Comparison of ENCODE assay signal across 20 mouse cellular contexts in the genomic region with DNA sequence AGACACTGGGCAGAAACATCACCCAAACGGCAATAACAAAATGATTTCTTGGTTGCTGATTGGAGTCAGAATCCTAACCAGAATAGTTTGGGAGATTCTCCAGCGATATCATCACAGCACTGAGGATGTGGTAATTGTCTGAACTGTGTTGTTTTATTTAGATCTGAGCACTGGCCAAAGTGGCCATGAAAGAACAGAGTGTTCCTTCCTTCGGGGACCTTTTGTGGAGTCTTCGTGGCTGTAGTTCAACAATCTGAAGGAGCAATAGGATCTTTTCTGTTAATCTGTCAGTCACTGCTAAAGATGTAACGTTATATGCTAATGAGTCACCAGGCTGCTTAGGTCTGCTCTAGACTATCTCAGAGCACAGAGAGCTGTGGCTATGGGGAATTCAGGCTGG.
A peak's percentile ranks its signal among the peaks of the same experiment; 100 is the strongest.
DNase-seq lines count a peak whose midpoint lies in the region; ATAC-seq and TF ChIP-seq lines count a peak whose summit lies in the region.
"Had no signal": no experiment of that assay in that cellular context is flagged by ENCODE, and none has a peak within 500 bp of the region (broad histone marks: within the 10 kb centered on the region; RNA-seq: fewer than 3 reads in every experiment).

No protein-coding gene starts in this region.

- ATAC-seq in forebrain, embryonic 14.5 days: no peak
- ATAC-seq in forebrain, embryonic 11.5 days (replicated peaks; ENCODE audit: low FRiP score): no peak
- ATAC-seq in hindbrain, postnatal 0 days: peak; percentile 68; the same call in 1 of the 2 replicates
- no peak for ATAC-seq in hindbrain, embryonic 16.5 days
- ATAC-seq: intestine, embryonic 15.5 days had no signal

- H3K4me3 ChIP-seq in forebrain, embryonic 14.5 days (ENCODE audit: low read depth, low read length): no peak overlapping the region
- H3K4me3 ChIP-seq in forebrain, embryonic 11.5 days (ENCODE audit: low read depth, low read length): no peak overlapping the region
- H3K4me3 ChIP-seq in hindbrain, postnatal 0 days (ENCODE audit: low read length): no peak overlapping the region
- H3K4me3 ChIP-seq in hindbrain, embryonic 16.5 days (ENCODE audit: low read length): no peak overlapping the region
- H3K4me3 ChIP-seq: heart, embryonic 10.5 days; hindbrain, embryonic 12.5 days; intestine, embryonic 15.5 days had no signal

- H3K9me3 ChIP-seq in forebrain, embryonic 14.5 days (replicated peaks; ENCODE audit: control insufficient read depth, low read length): no peaks in the 10 kb centered on the region
- no peaks in the 10 kb centered on the region for H3K9me3 ChIP-seq in forebrain, embryonic 11.5 days (ENCODE audit: control insufficient read depth, low read length)
- H3K9me3 ChIP-seq in hindbrain, postnatal 0 days (ENCODE audit: low read length): no peaks in the 10 kb centered on the region
- no peaks in the 10 kb centered on the region for H3K9me3 ChIP-seq in hindbrain, embryonic 16.5 days (ENCODE audit: control insufficient read depth, low read length)
- H3K9me3 ChIP-seq: heart, embryonic 10.5 days; hindbrain, embryonic 12.5 days; intestine, embryonic 15.5 days had no signal

- H3K36me3 ChIP-seq in forebrain, embryonic 14.5 days (ENCODE audit: control insufficient read depth, insufficient read depth, low read length): no peaks in the 10 kb centered on the region
- H3K36me3 ChIP-seq in forebrain, embryonic 11.5 days (ENCODE audit: control insufficient read depth, insufficient read depth, low read length): no peaks in the 10 kb centered on the region
- no peaks in the 10 kb centered on the region for H3K36me3 ChIP-seq in hindbrain, postnatal 0 days (ENCODE audit: insufficient read depth, low read length)
- H3K36me3 ChIP-seq in hindbrain, embryonic 16.5 days (ENCODE audit: control insufficient read depth, insufficient read depth, low read length): no peaks in the 10 kb centered on the region
- H3K36me3 ChIP-seq: heart, embryonic 10.5 days; hindbrain, embryonic 12.5 days; intestine, embryonic 15.5 days had no signal

- peaks cover 3% of the 10 kb centered on the region; the same call in 1 of the 2 replicates for H3K4me1 ChIP-seq in forebrain, embryonic 14.5 days (ENCODE audit: control insufficient read depth, insufficient read depth, low read length)
- H3K4me1 ChIP-seq in forebrain, embryonic 11.5 days (replicated peaks; ENCODE audit: control insufficient read depth, insufficient read depth, low read length): no peaks in the 10 kb centered on the region
- H3K4me1 ChIP-seq in hindbrain, postnatal 0 days (ENCODE audit: insufficient read depth, low read length): no peaks in the 10 kb centered on the region
- peaks cover 2% of the 10 kb centered on the region; the same call in 1 of the 2 replicates for H3K4me1 ChIP-seq in hindbrain, embryonic 16.5 days (ENCODE audit: control insufficient read depth, insufficient read depth, low read depth, low read length)
- H3K4me1 ChIP-seq: heart, embryonic 10.5 days; hindbrain, embryonic 12.5 days; intestine, embryonic 15.5 days had no signal

- H3K27ac ChIP-seq in forebrain, embryonic 14.5 days (ENCODE audit: low read depth, low read length): no peak overlapping the region
- H3K27ac ChIP-seq in forebrain, embryonic 11.5 days (ENCODE audit: low read depth, low read length): no peak overlapping the region
- no peak overlapping the region for H3K27ac ChIP-seq in hindbrain, postnatal 0 days
- H3K27ac ChIP-seq in hindbrain, embryonic 16.5 days (ENCODE audit: low read depth, low read length): no peak overlapping the region
- H3K27ac ChIP-seq: heart, embryonic 10.5 days; hindbrain, embryonic 12.5 days; intestine, embryonic 15.5 days had no signal

- H3K27me3 ChIP-seq in forebrain, embryonic 14.5 days (replicated peaks; ENCODE audit: control insufficient read depth, insufficient read depth, low read length): no peaks in the 10 kb centered on the region
- no peaks in the 10 kb centered on the region for H3K27me3 ChIP-seq in forebrain, embryonic 11.5 days (ENCODE audit: control insufficient read depth, insufficient read depth, low read length)
- no peaks in the 10 kb centered on the region for H3K27me3 ChIP-seq in hindbrain, postnatal 0 days (ENCODE audit: insufficient read depth, low read length)
- H3K27me3 ChIP-seq in hindbrain, embryonic 16.5 days (replicated peaks; ENCODE audit: control insufficient read depth, insufficient read depth, low read length): no peaks in the 10 kb centered on the region
- H3K27me3 ChIP-seq: CH12.LX; hindbrain, embryonic 12.5 days; intestine, embryonic 15.5 days had no signal

- WGBS in forebrain, embryonic 14.5 days: 29% methylated on average over 5 of the region's 5 CpGs
- WGBS in forebrain, embryonic 11.5 days: 69% methylated on average over 5 of the region's 5 CpGs
- WGBS in hindbrain, postnatal 0 days: 38% methylated on average over 5 of the region's 5 CpGs
- WGBS in hindbrain, embryonic 16.5 days: 45% methylated on average over 5 of the region's 5 CpGs

- no peak overlapping the region for H3K4me2 ChIP-seq in forebrain, embryonic 14.5 days (ENCODE audit: low read length)
- H3K4me2 ChIP-seq in forebrain, embryonic 11.5 days (ENCODE audit: low read depth, low read length, severe bottlenecking): no peak overlapping the region
- H3K4me2 ChIP-seq in hindbrain, postnatal 0 days (ENCODE audit: low read depth, low read length): no peak overlapping the region
- no peak overlapping the region for H3K4me2 ChIP-seq in hindbrain, embryonic 16.5 days (ENCODE audit: low read length)
- H3K4me2 ChIP-seq: hindbrain, embryonic 12.5 days; intestine, embryonic 15.5 days had no signal

- TF ChIP-seq CTCF in hindbrain, postnatal 0 days (IDR thresholded peaks at IDR 0.05; ENCODE audit: low read depth): no peak

- no peak overlapping the region for H3K9ac ChIP-seq in forebrain, embryonic 14.5 days (ENCODE audit: low read length)
- H3K9ac ChIP-seq in forebrain, embryonic 11.5 days (ENCODE audit: low read length): no peak overlapping the region
- H3K9ac ChIP-seq in hindbrain, postnatal 0 days (replicated peaks; ENCODE audit: low read length): no peak overlapping the region
- no peak overlapping the region for H3K9ac ChIP-seq in hindbrain, embryonic 16.5 days (ENCODE audit: low read depth, low read length)
- H3K9ac ChIP-seq: hindbrain, embryonic 12.5 days; intestine, embryonic 15.5 days had no signal

- peak; percentile 35 for DNase-seq in forebrain, embryonic 14.5 days (ENCODE audit: low spot score)
- no peak for DNase-seq in forebrain, embryonic 11.5 days (ENCODE audit: low spot score)
- DNase-seq in hindbrain, postnatal 0 days (ENCODE audit: low spot score): peak; percentile 21
- DNase-seq in Muller cell, postnatal 12 days (ENCODE audit: inconsistent ontology term): peak; percentile 80
- DNase-seq in skeletal muscle tissue, adult 2 months (ENCODE audit: low read depth, low spot score): peak; percentile 59
- DNase-seq in spleen, postnatal 10 days (ENCODE audit: low spot score in 2 of 2): no peak
- DNase-seq: adrenal gland, adult 8-10 months; adrenal gland, postnatal 36 days; cerebellum, adult 11-12 months; cerebellum, adult 9-10 months; cerebellum, postnatal 36 days; heart, adult 18-20 months; heart, postnatal 10 days; heart, postnatal 4 days; kidney, adult 18-20 months had no signal

Comparison
In these comparisons a context has a peak if more than half of its experiments do, and no peak if none do; other contexts are left out.
1. DNase-seq: peak in forebrain, embryonic 14.5 days (single experiment), hindbrain, postnatal 0 days (single experiment), Muller cell, postnatal 12 days (single experiment) and skeletal muscle tissue, adult 2 months (single experiment); none in forebrain, embryonic 11.5 days (single experiment) and spleen, postnatal 10 days (0 of 2).